Mouse (Mus musculus) lung, embryonic 14.5 days (tissue): ENCODE measurements at regions not wholly inside any gene's neighbourhood (a gene's known extent, or its start where the extent isn't known, plus 50 kb on each side); places are given as distances from the start of the nearest gene placed in this dataset.
A peak's percentile ranks its signal among the peaks of the same experiment; 100 is the strongest.

Experiments
- ATAC-seq: fragments of 200-750 bp; cut with Nextera tagmentation; 2 replicates; pipeline ENCODE4 v1.8.0; 2017; ENCODE audit warnings: mild to moderate bottlenecking, moderate TSS enrichment, moderate library complexity; ENCODE audit not compliant: insufficient read depth
- DNase-seq: peaks from one replicate; pipeline ENCODE4 v3.0.0-alpha.2; 2015
- H3K27ac ChIP-seq: fragments of 300-500 bp; sonication (generic); 2 replicates; pipeline ENCODE4 v1.5.1; 2014; ENCODE audit warnings: low read depth, mild to moderate bottlenecking, moderate library complexity
- H3K27me3 ChIP-seq: fragments of 300-500 bp; sonication (generic); 2 replicates; pipeline ENCODE4 v1.6.1; 2014; ENCODE audit warnings: low read length, control low read depth; ENCODE audit not compliant: insufficient read depth
- H3K36me3 ChIP-seq: fragments of 300-500 bp; sonication (generic); 2 replicates; pipeline ENCODE4 v1.6.1; 2014; ENCODE audit warnings: control low read depth; ENCODE audit not compliant: insufficient read depth
- H3K4me1 ChIP-seq: fragments of 300-500 bp; sonication (generic); 2 replicates; pipeline ENCODE4 v1.6.1; 2014; ENCODE audit warnings: antibody characterized with exemption, control low read depth; ENCODE audit not compliant: insufficient read depth
- H3K4me2 ChIP-seq: fragments of 300-500 bp; sonication (generic); 2 replicates; pipeline ENCODE4 v1.6.1; 2014; ENCODE audit warnings: mild to moderate bottlenecking
- H3K4me3 ChIP-seq: fragments of 300-500 bp; sonication (generic); 2 replicates; pipeline ENCODE4 v1.5.1; 2014; ENCODE audit warnings: low read depth, low read length
- H3K9ac ChIP-seq: fragments of 300-500 bp; sonication (generic); 2 replicates; pipeline ENCODE4 v1.6.1; 2014
- H3K9me3 ChIP-seq: fragments of 300-500 bp; sonication (generic); 2 replicates; pipeline ENCODE4 v1.6.1; 2016; ENCODE audit warnings: low read depth, low read length, control low read depth
- CTCF ChIP-seq: IDR thresholded peaks from 2 replicates; pipeline ENCODE4 v1.5.1; 2016; ENCODE audit warnings: antibody characterized with exemption, low read depth
- WGBS: fragments of 180-500 bp; shearing (Covaris S2); extraction: QIAGEN DNeasy Blood & Tissue Kit; methylation state at CpG from one replicate; pipeline ENCODE4 v1.1.7; 2014; 5-methylcytosine and 5-hydroxymethylcytosine counted together

- no peak for TF ChIP-seq CTCF
- ATAC-seq (no peak), DNase-seq (no peak)
- WGBS: 93% methylated on average over 2 of the region's 2 CpGs
- Histone ChIP-seq H3K36me3 (no peaks in the 10 kb centered on the region), H3K27me3 (no peaks in the 10 kb centered on the region), H3K27ac (no peak overlapping the region), H3K4me1 (0 out of 2 replicates have a peak, but pooled peaks cover 7% of the 10 kb centered on the region), H3K4me3 (no peak overlapping the region), H3K9ac (no peak overlapping the region), H3K4me2 (no peak overlapping the region), H3K9me3 (no peaks in the 10 kb centered on the region)
Observed at GRCm38 (mm10) chr15:62958506-62959330, 886.3 kb downstream of the Gsdmc2 start.

- 84% methylated on average over 1 of the region's 1 CpGs for WGBS
- ATAC-seq (no peak), DNase-seq (no peak)
- Histone ChIP-seq H3K9ac (no peak overlapping the region), H3K27me3 (no peaks in the 10 kb centered on the region), H3K9me3 (no peaks in the 10 kb centered on the region), H3K4me1 (no peaks in the 10 kb centered on the region), H3K27ac (no peak overlapping the region), H3K4me3 (no peak overlapping the region), H3K36me3 (no peaks in the 10 kb centered on the region), H3K4me2 (no peak overlapping the region)
- no peak for TF ChIP-seq CTCF
Observed at GRCm38 (mm10) chr15:62954889-62955288, 890.1 kb downstream of the Gsdmc2 start.

GRCm38 (mm10) chr15:62954322-62954820 lies 890.6 kb downstream of the Gsdmc2 start:
- Histone ChIP-seq H3K4me3 (no peak overlapping the region), H3K9me3 (no peaks in the 10 kb centered on the region), H3K9ac (no peak overlapping the region), H3K27me3 (no peaks in the 10 kb centered on the region), H3K4me1 (no peaks in the 10 kb centered on the region), H3K36me3 (no peaks in the 10 kb centered on the region), H3K4me2 (no peak overlapping the region), H3K27ac (no peak overlapping the region)
- ATAC-seq (no peak), DNase-seq (no peak)
- TF ChIP-seq CTCF: no peak
- WGBS: 69% methylated on average over 9 of the region's 9 CpGs

GRCm38 (mm10) chr15:62953215-62953941 lies 891.6 kb downstream of the Gsdmc2 start:
- peak; percentile 66 for DNase-seq

GRCm38 (mm10) chr15:62952487-62953214 lies 892.3 kb downstream of the Gsdmc2 start:
- Histone ChIP-seq H3K4me3 (no peak overlapping the region), H3K4me1 (no peaks in the 10 kb centered on the region), H3K27me3 (no peaks in the 10 kb centered on the region), H3K36me3 (no peaks in the 10 kb centered on the region), H3K27ac (peak overlapping the region; percentile 30; the same call in 1 of the 2 replicates), H3K9me3 (no peaks in the 10 kb centered on the region), H3K4me2 (no peak overlapping the region), H3K9ac (no peak overlapping the region)
- no peak for TF ChIP-seq CTCF
- DNase-seq (no peak), ATAC-seq (no peak)
- 62% methylated on average over 5 of the region's 5 CpGs for WGBS

More at GRCm38 (mm10) chr15:62953215-62953941, 891.6 kb downstream of the Gsdmc2 start:
- no peaks in the 10 kb centered on the region for H3K4me1 ChIP-seq
- no peaks in the 10 kb centered on the region for H3K36me3 ChIP-seq
- no peak overlapping the region for H3K9ac ChIP-seq
- peak; percentile 68; the same call in 1 of the 2 replicates for ATAC-seq
- no peak for TF ChIP-seq CTCF
- H3K4me2 ChIP-seq: no peak overlapping the region
- H3K9me3 ChIP-seq: no peaks in the 10 kb centered on the region
- no peaks in the 10 kb centered on the region for H3K27me3 ChIP-seq
- H3K27ac ChIP-seq: peak overlapping the region; percentile 30; the same call in 1 of the 2 replicates
- 41% methylated on average over 6 of the region's 6 CpGs for WGBS
- no peak overlapping the region for H3K4me3 ChIP-seq

GRCm38 (mm10) chr15:62939416-62939815 lies 905.6 kb downstream of the Gsdmc2 start:
- TF ChIP-seq CTCF: no peak
- Histone ChIP-seq H3K36me3 (no peaks in the 10 kb centered on the region), H3K27ac (no peak overlapping the region), H3K9ac (no peak overlapping the region), H3K27me3 (no peaks in the 10 kb centered on the region), H3K4me2 (no peak overlapping the region), H3K9me3 (no peaks in the 10 kb centered on the region), H3K4me3 (no peak overlapping the region), H3K4me1 (peaks cover 12% of the 10 kb centered on the region)
- WGBS: 67% methylated on average over 2 of the region's 2 CpGs
- no peak for ATAC-seq
- DNase-seq: no peak
